In genomic region chr12:32553793-32554192, GRCm38 (mm10) we compare ENCODE assay signal across 16 mouse cellular contexts.
DNase-seq lines count a peak whose midpoint lies in the region; ATAC-seq and TF ChIP-seq lines count a peak whose summit lies in the region.
"Had no signal": no experiment of that assay in that cellular context is flagged by ENCODE, and none has a peak within 500 bp of the region (broad histone marks: within the 10 kb centered on the region; RNA-seq: fewer than 3 reads in every experiment).

No protein-coding gene starts in this region.

- no peak overlapping the region for H3K4me3 ChIP-seq in forebrain, embryonic 12.5 days (replicated peaks)
- no peak overlapping the region for H3K4me3 ChIP-seq in forebrain, embryonic 11.5 days (ENCODE audit: low read depth, low read length)
- H3K4me3 ChIP-seq in forebrain, embryonic 14.5 days (ENCODE audit: low read depth, low read length): no peak overlapping the region
- no peak overlapping the region for H3K4me3 ChIP-seq in forebrain, embryonic 15.5 days
- no peak overlapping the region for H3K4me3 ChIP-seq in midbrain, postnatal 0 days (ENCODE audit: low read depth, low read length)
- H3K4me3 ChIP-seq in midbrain, embryonic 13.5 days (replicated peaks): no peak overlapping the region
- H3K4me3 ChIP-seq: embryonic facial prominence, embryonic 13.5 days had no signal

- no peak overlapping the region for H3K9ac ChIP-seq in forebrain, embryonic 12.5 days
- H3K9ac ChIP-seq in forebrain, embryonic 11.5 days (ENCODE audit: low read length): no peak overlapping the region
- no peak overlapping the region for H3K9ac ChIP-seq in forebrain, embryonic 14.5 days (ENCODE audit: low read length)
- no peak overlapping the region for H3K9ac ChIP-seq in forebrain, embryonic 15.5 days (replicated peaks)
- no peak overlapping the region for H3K9ac ChIP-seq in midbrain, postnatal 0 days (replicated peaks; ENCODE audit: low read length, poor library complexity, severe bottlenecking)
- no peak overlapping the region for H3K9ac ChIP-seq in midbrain, embryonic 13.5 days (replicated peaks)
- H3K9ac ChIP-seq: embryonic facial prominence, embryonic 13.5 days had no signal

- 63% methylated on average over 5 of the region's 5 CpGs for WGBS in forebrain, embryonic 12.5 days
- whole genome bisulfite sequencing in forebrain, embryonic 11.5 days: 70% methylated on average over 5 of the region's 5 CpGs
- WGBS in forebrain, embryonic 14.5 days: 42% methylated on average over 5 of the region's 5 CpGs
- WGBS in forebrain, embryonic 15.5 days: 36% methylated on average over 5 of the region's 5 CpGs
- 83% methylated on average over 5 of the region's 5 CpGs for WGBS in midbrain, postnatal 0 days
- 82% methylated on average over 5 of the region's 5 CpGs for WGBS in midbrain, embryonic 13.5 days

- no peaks in the 10 kb centered on the region for H3K27me3 ChIP-seq in forebrain, embryonic 12.5 days
- H3K27me3 ChIP-seq in forebrain, embryonic 11.5 days (ENCODE audit: control insufficient read depth, insufficient read depth, low read length): no peaks in the 10 kb centered on the region
- no peaks in the 10 kb centered on the region for H3K27me3 ChIP-seq in forebrain, embryonic 14.5 days (replicated peaks; ENCODE audit: control insufficient read depth, insufficient read depth, low read length)
- no peaks in the 10 kb centered on the region for H3K27me3 ChIP-seq in forebrain, embryonic 15.5 days
- H3K27me3 ChIP-seq in midbrain, postnatal 0 days (ENCODE audit: insufficient read depth, low read length): no peaks in the 10 kb centered on the region
- H3K27me3 ChIP-seq in midbrain, embryonic 13.5 days: no peaks in the 10 kb centered on the region
- H3K27me3 ChIP-seq: embryonic facial prominence, embryonic 13.5 days had no signal

- H3K36me3 ChIP-seq in forebrain, embryonic 12.5 days (replicated peaks): no peaks in the 10 kb centered on the region
- H3K36me3 ChIP-seq in forebrain, embryonic 11.5 days (ENCODE audit: control insufficient read depth, insufficient read depth, low read length): no peaks in the 10 kb centered on the region
- no peaks in the 10 kb centered on the region for H3K36me3 ChIP-seq in forebrain, embryonic 14.5 days (ENCODE audit: control insufficient read depth, insufficient read depth, low read length)
- no peaks in the 10 kb centered on the region for H3K36me3 ChIP-seq in forebrain, embryonic 15.5 days
- H3K36me3 ChIP-seq in midbrain, postnatal 0 days (ENCODE audit: insufficient read depth, low read length): no peaks in the 10 kb centered on the region
- H3K36me3 ChIP-seq in midbrain, embryonic 13.5 days: no peaks in the 10 kb centered on the region
- H3K36me3 ChIP-seq: embryonic facial prominence, embryonic 13.5 days had no signal

- peak; percentile 46; the same call in 1 of the 2 replicates for ATAC-seq in forebrain, embryonic 12.5 days (ENCODE audit: low FRiP score)
- ATAC-seq in forebrain, embryonic 11.5 days (replicated peaks; ENCODE audit: low FRiP score): no peak
- ATAC-seq in forebrain, embryonic 14.5 days: peak; percentile 67
- no peak for ATAC-seq in forebrain, embryonic 15.5 days (replicated peaks)
- ATAC-seq in midbrain, postnatal 0 days (ENCODE audit: low FRiP score): no peak
- no peak for ATAC-seq in midbrain, embryonic 13.5 days

- no peak for TF ChIP-seq CTCF in midbrain, postnatal 0 days (IDR thresholded peaks at IDR 0.05)

- H3K4me2 ChIP-seq in forebrain, embryonic 12.5 days: no peak overlapping the region
- H3K4me2 ChIP-seq in forebrain, embryonic 11.5 days (ENCODE audit: low read depth, low read length, severe bottlenecking): no peak overlapping the region
- no peak overlapping the region for H3K4me2 ChIP-seq in forebrain, embryonic 14.5 days (ENCODE audit: low read length)
- H3K4me2 ChIP-seq in forebrain, embryonic 15.5 days (replicated peaks): no peak overlapping the region
- no peak overlapping the region for H3K4me2 ChIP-seq in midbrain, postnatal 0 days (ENCODE audit: low read depth, low read length, poor library complexity, severe bottlenecking)
- H3K4me2 ChIP-seq in midbrain, embryonic 13.5 days (replicated peaks): no peak overlapping the region
- H3K4me2 ChIP-seq: embryonic facial prominence, embryonic 13.5 days had no signal

- no peak for DNase-seq in forebrain, embryonic 11.5 days (ENCODE audit: low spot score)
- peak; percentile 19 for DNase-seq in forebrain, embryonic 14.5 days (ENCODE audit: low spot score)
- peak; percentile 5 for DNase-seq in midbrain, postnatal 0 days (ENCODE audit: low spot score)
- no peak for DNase-seq in kidney, adult 9 months
- DNase-seq: adrenal gland, adult 2 months; adrenal gland, postnatal 10 days; adrenal gland, postnatal 25 days; cerebellum, adult 11-12 months; cerebellum, adult 2 months; cerebellum, adult 9-10 months; cerebellum, postnatal 10 days; cerebellum, postnatal 25 days had no signal

- no peak overlapping the region for H3K27ac ChIP-seq in forebrain, embryonic 12.5 days
- H3K27ac ChIP-seq in forebrain, embryonic 11.5 days (ENCODE audit: low read depth, low read length): no peak overlapping the region
- H3K27ac ChIP-seq in forebrain, embryonic 14.5 days (ENCODE audit: low read depth, low read length): no peak overlapping the region
- no peak overlapping the region for H3K27ac ChIP-seq in forebrain, embryonic 15.5 days (replicated peaks)
- no peak overlapping the region for H3K27ac ChIP-seq in midbrain, postnatal 0 days (ENCODE audit: low read depth, low read length)
- no peak overlapping the region for H3K27ac ChIP-seq in midbrain, embryonic 13.5 days
- H3K27ac ChIP-seq: embryonic facial prominence, embryonic 13.5 days had no signal

- no peaks in the 10 kb centered on the region for H3K4me1 ChIP-seq in forebrain, embryonic 12.5 days
- H3K4me1 ChIP-seq in forebrain, embryonic 11.5 days (replicated peaks; ENCODE audit: control insufficient read depth, insufficient read depth, low read length): no peaks in the 10 kb centered on the region
- H3K4me1 ChIP-seq in forebrain, embryonic 14.5 days (ENCODE audit: control insufficient read depth, insufficient read depth, low read length): no peaks in the 10 kb centered on the region
- H3K4me1 ChIP-seq in forebrain, embryonic 15.5 days: no peaks in the 10 kb centered on the region
- no peaks in the 10 kb centered on the region for H3K4me1 ChIP-seq in midbrain, postnatal 0 days (ENCODE audit: insufficient read depth, low read length)
- no peaks in the 10 kb centered on the region for H3K4me1 ChIP-seq in midbrain, embryonic 13.5 days (replicated peaks)
- H3K4me1 ChIP-seq: embryonic facial prominence, embryonic 13.5 days had no signal

- H3K9me3 ChIP-seq in forebrain, embryonic 12.5 days: peaks cover under 1% of the 10 kb centered on the region; the same call in 1 of the 2 replicates
- H3K9me3 ChIP-seq in forebrain, embryonic 11.5 days (ENCODE audit: control insufficient read depth, low read length): no peaks in the 10 kb centered on the region
- H3K9me3 ChIP-seq in forebrain, embryonic 14.5 days (replicated peaks; ENCODE audit: control insufficient read depth, low read length): peaks cover 4% of the 10 kb centered on the region
- H3K9me3 ChIP-seq in forebrain, embryonic 15.5 days: no peaks in the 10 kb centered on the region
- 0 out of 2 replicates have a peak, but pooled peaks cover 1% of the 10 kb centered on the region for H3K9me3 ChIP-seq in midbrain, postnatal 0 days (ENCODE audit: low read length)
- 0 out of 2 replicates have a peak, but pooled peaks cover 2% of the 10 kb centered on the region for H3K9me3 ChIP-seq in midbrain, embryonic 13.5 days
- H3K9me3 ChIP-seq: embryonic facial prominence, embryonic 13.5 days had no signal

Comparison
In these comparisons a context has a peak if more than half of its experiments do, and no peak if none do; other contexts are left out.
1. ATAC-seq: peak in forebrain, embryonic 12.5 days (single experiment) and forebrain, embryonic 14.5 days (single experiment); none in forebrain, embryonic 11.5 days (single experiment), forebrain, embryonic 15.5 days (single experiment), midbrain, postnatal 0 days (single experiment) and midbrain, embryonic 13.5 days (single experiment).
2. DNase-seq: peak in forebrain, embryonic 14.5 days (single experiment) and midbrain, postnatal 0 days (single experiment); none in forebrain, embryonic 11.5 days (single experiment) and kidney, adult 9 months (single experiment).